Mouse (Mus musculus) bone marrow, adult 2 months (tissue): Measurements from ENCODE around the gene Elmsan1.

Experiments used
- CTCF ChIP-seq: fragments of 200-500 bp; IDR thresholded peaks from 2 replicates; pipeline ENCODE4 v1.5.1; 2011; ENCODE audit warnings: low read length, control low read depth; ENCODE audit not compliant: control insufficient read depth, insufficient read depth
- POLR2A ChIP-seq: fragments of 200-500 bp; IDR thresholded peaks from 2 replicates; pipeline ENCODE4 v1.6.1; 2011; ENCODE audit warnings: low read depth, mild to moderate bottlenecking, control low read depth, low read length, borderline replicate concordance; ENCODE audit not compliant: control insufficient read depth

GRCm38 (mm10) chr12:84141271-84141670 lies 77.4 kb downstream of the Elmsan1 start:
- TF ChIP-seq POLR2A (no peak), CTCF (no peak)
